Mouse (Mus musculus) adrenal gland, adult 2 months (tissue): ENCODE results near the gene Acsm5. TPM values are rescaled to one million over a fixed set of nuclear protein-coding genes. Genes with fewer than 3 reads are reported as not detected.
"Not testable (repeated sequence)": the region's sequence is repeated elsewhere in the genome, so short reads cannot be mapped to it uniquely, and the experiment has no call there.

Experiments
- DNase-seq: peaks from one replicate; pipeline ENCODE4 v3.0.0; 2021
- polyA plus RNA-seq: library from polyadenylated mRNA; depleted of rRNA; stranded (reverse); fragments of >200 nt; gene quantifications from 2 replicates; pipeline ENCODE4 v1.2.3, GENCODE M21; 2012; rRNA removed
- total RNA-seq, 2 experiments: library from RNA; stranded (reverse); gene quantifications; 2 replicates each; pipeline ENCODE4 v1.2.3; 2021

Acsm5 gene
- total and polyA plus RNA-seq, 3 experiments, result 0.82 to 4.4 (median 2.9) TPM

DNA sequence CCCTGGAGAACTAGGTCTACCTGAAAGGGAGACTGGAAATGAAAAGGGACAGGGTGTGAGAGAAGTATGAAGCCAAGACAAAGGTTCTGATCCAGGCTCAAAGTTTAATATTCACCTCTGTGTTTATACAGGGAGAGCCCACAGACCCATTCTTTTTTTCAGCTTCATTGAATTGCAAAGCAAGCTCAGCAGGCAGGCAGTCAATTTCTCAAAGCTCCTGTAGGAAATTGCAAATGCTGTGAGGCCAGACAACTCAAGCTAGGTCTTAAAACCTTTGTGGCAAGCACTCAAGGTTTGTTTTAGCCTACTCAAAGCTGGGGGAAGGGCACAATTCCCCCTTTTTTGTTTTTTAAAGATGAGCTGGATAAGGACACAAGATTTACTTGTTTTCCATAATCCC lies 26.3 kb downstream of the Acsm5 start:
- DNase-seq, result no peak

GRCm38 (mm10) chr7:119550471-119551222 lies 31.4 kb downstream of the Acsm5 start:
- DNase-seq, result no peak

- no peak for DNase-seq
Observed at GRCm38 (mm10) chr7:119554040-119554439, 34.8 kb downstream of the Acsm5 start, which contains the start of gene Acsm2. Acsm2 (plus strand) TSS chr7:119554340.

DNA sequence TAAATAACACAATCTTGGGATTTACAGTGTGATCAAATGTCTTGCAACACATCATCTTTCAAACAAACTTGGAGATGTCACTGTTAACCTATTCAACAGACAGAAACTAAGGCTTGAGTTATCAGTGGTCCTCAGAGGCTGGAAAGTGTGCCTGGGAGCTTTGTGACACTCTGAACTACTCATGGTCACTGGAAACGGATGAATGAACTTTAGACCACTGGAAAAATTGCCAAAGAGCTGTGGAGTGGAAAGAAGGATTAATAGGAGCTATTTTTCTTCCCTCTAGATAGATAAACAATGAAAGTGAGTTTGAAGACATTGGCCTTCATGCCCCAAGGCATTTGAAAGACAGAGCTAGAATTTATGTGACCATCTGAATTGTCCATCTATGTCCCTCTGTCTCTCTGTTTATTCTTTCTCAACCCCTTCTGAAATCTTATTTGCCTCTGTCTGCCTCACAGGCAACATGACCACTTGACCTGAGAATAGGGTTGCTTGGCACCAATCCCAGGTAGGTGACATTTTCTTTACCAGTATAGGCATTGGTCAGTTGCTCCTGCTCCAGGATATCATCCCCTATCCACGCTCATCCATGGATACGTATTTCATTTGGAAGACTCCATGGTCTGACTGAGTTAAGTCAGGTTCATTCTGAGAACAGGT lies 40.7 kb downstream of the Acsm5 start:
- DNase-seq, result no peak

DNA sequence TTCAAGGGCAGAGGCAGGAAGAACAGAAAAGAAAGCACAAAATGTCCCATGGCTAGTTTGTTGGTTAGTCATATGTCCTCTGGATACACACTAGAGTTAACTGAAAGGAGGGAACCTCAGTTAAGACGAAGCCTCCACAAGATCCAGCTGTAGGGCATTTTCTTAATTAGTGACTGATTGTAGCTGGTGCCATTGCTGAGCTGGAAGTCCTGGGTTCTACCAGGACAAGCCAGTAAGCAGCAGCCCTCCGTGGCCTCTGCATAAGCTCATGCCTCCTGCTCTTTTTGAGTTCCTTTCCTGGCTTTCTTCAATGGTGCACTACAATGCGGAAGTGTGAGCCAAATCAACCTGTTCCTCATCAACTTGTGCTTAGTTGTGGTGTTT lies 41.2 kb downstream of the Acsm5 start:
- DNase-seq, result no peak

- no peak for DNase-seq
Observed at GRCm38 (mm10) chr7:119561441-119561840, 42.2 kb downstream of the Acsm5 start.

DNA sequence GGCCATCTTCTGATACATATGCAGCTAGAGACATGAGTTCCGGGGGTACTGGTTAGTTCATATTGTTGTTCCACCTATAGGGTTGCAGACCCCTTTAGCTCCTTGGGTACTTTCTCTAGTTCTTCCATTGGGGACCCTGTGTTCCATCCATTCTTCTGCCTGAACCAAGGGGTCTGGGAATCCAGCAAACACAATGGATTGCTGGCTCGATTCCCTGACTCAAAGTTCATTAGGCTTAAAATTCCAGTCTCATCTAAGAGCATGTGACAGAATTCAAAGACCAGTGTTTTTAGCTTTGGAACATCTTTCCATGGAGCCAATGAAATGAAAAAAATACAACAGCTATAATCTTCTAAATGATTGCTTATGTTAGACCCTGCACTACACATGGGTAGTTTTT lies 43.2 kb downstream of the Acsm5 start:
- DNase-seq, result not testable (repeated sequence)

- no peak for DNase-seq
Observed at GRCm38 (mm10) chr7:119594530-119595107, 75.4 kb downstream of the Acsm5 start.

Other genes starting within 250 kb of the Acsm5 start
- gene Gp2, start 60.2 kb upstream of the Acsm5 start, total RNA-seq, result not detected
- gene Gp2, start 60.2 kb upstream of the Acsm5 start, polyA plus RNA-seq, result not detected in 2 replicates
- gene Umod, start 40.2 kb upstream of the Acsm5 start, total RNA-seq, result not detected
- gene Umod, start 40.2 kb upstream of the Acsm5 start, polyA plus RNA-seq, result not detected in 2 replicates
- gene Pdilt, start 4.0 kb downstream of the Acsm5 start, total RNA-seq, result not detected
- not detected in 2 replicates for gene Pdilt, start 4.0 kb downstream of the Acsm5 start, polyA plus RNA-seq
- under 1 TPM in 1 of 2 experiments, not detected in 1; 0.48 TPM for gene Acsm2, start 34.9 kb downstream of the Acsm5 start, total RNA-seq
- not detected in 2 replicates for gene Acsm2, start 34.9 kb downstream of the Acsm5 start, polyA plus RNA-seq
- gene Acsm1, start 87.6 kb downstream of the Acsm5 start, total RNA-seq, result under 1 TPM; 0.31 to 0.98 TPM
- 0.15 TPM in 1 of 2 replicates, not detected in the other for gene Acsm1, start 87.6 kb downstream of the Acsm5 start, polyA plus RNA-seq
- gene Acsm4, start 170.6 kb downstream of the Acsm5 start, total RNA-seq, result not detected
- not detected in 2 replicates for gene Acsm4, start 170.6 kb downstream of the Acsm5 start, polyA plus RNA-seq
- gene Thumpd1, start 201.3 kb downstream of the Acsm5 start, total RNA-seq, result 10 to 100 TPM; 25.8 to 34.1 TPM
- 9.8 and 14.0 TPM in 2 replicates for gene Thumpd1, start 201.3 kb downstream of the Acsm5 start, polyA plus RNA-seq
- 10 to 100 TPM; 48.2 to 53.9 TPM for gene Acsm3, start 241.5 kb downstream of the Acsm5 start, total RNA-seq
- gene Acsm3, start 241.5 kb downstream of the Acsm5 start, polyA plus RNA-seq, result 2.7 and 4.1 TPM in 2 replicates